Mouse (Mus musculus) liver, embryonic 14.5 days (tissue): ENCODE results near the gene Mindy1.

ENCODE experiments used
- CTCF ChIP-seq: IDR thresholded peaks from 2 replicates; pipeline ENCODE4 v1.5.1; 2016; ENCODE audit warnings: antibody characterized with exemption, low read depth, control low read depth
- EP300 ChIP-seq: IDR thresholded peaks from 2 replicates; pipeline ENCODE4 v1.6.1; 2016; ENCODE audit warnings: antibody characterized with exemption, low read depth

GRCm38 (mm10) chr3:95306244-95306643 lies 25.1 kb downstream of the Mindy1 start:
- no peak for TF ChIP-seq CTCF
- no peak for TF ChIP-seq EP300
